Mouse (Mus musculus) liver, embryonic 14 days (tissue): ENCODE data around the gene Sat2. TPM values are rescaled to one million over a fixed set of nuclear protein-coding genes. Genes with fewer than 3 reads are reported as not detected.

Experiments
- polyA plus RNA-seq: library from polyadenylated mRNA; depleted of rRNA; stranded (reverse); fragments of >200 nt; gene quantifications from 2 replicates; pipeline ENCODE4 v1.2.3, GENCODE M21; 2012; rRNA removed

Gene Sat2
- polyA plus RNA-seq = 5.7 and 7.0 TPM in 2 replicates

GRCm38 (mm10) chr11:69621571-69622268, at the start of gene Sat2:
Sat2 (plus strand) TSS chr11:69622024.

DNA sequence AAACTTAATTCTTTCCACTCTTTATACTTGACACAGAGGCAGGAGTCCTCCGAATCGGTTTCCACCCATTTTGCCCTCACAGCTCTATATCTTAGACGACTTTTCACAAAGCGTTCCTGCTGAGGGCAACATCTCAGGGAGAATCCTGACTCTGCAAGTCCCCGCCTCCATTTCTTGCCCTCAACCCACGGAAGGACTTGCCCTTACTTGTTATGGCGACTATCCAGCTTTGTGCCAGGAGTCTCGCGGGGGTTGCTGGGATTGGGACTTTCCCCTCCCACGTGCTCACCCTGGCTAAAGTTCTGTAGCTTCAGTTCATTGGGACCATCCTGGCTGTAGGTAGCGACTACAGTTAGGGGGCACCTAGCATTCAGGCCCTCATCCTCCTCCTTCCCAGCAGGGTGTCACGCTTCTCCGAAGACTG, 41.7 kb upstream of the Sat2 start, which contains the start of the genes Wrap53 and Trp53:
Gene Wrap53, minus strand, starts transcription at position 165 of the 424 bp plus-strand sequence.
Gene Trp53, plus strand, starts transcription at position 269 of the 424 bp plus-strand sequence.

GRCm38 (mm10) chr11:69605726-69606490, 15.9 kb upstream of the Sat2 start, which contains the start of gene Atp1b2:
Atp1b2 (minus strand) TSS chr11:69605942.

GRCm38 (mm10) chr11:69617805-69618204, 4.0 kb upstream of the Sat2 start, which contains the start of gene Shbg:
Shbg (minus strand) TSS chr11:69617905.

DNA sequence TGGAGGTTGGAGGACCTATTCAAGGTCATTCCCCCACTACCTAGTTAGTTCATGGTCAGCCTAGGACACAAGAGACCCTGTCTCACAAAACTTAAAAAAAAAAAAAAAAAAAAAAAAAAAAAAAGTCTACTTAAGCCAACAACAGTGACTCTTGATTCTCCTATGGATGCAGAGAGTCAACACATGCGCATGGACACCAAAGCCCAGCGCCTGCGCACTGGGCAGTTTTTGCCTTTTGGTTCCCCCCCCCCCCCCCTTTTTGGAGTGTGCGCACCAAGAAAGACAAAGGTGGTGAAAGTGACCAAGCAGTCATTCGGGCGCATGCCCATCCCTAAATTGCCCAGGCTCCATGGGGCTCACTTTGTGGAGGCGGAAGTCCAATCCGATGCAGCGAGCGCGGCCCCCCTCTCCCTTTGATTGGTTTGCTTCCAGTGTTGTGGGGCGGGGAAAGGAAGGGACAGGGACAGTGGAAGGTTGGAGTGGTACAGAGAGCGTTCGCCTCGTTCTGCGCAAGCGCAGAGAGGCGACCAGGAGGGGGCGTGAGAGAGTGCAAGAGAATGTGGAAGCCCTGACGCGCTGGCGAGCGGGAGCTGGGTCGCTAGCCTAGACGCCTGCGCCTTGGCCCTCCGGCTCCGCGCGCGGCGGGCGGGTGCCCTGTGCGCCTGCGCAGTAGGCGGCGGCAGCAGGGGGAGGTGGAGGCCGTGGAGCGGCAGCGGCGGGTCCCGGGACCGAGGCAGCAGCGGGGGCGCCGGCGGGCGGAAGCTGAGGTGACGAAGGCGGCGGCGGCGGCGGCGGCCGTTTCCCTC, 10.7 kb downstream of the Sat2 start, which contains the start of gene Fxr2:
Gene Fxr2, plus strand, starts transcription at position 707 of the 806 bp plus-strand sequence.

GRCm38 (mm10) chr11:69655264-69656064, 33.6 kb downstream of the Sat2 start, which contains the start of gene Sox15:
Sox15 (plus strand) TSS chr11:69655314.

GRCm38 (mm10) chr11:69662213-69662966, 40.6 kb downstream of the Sat2 start, which contains the start of gene Mpdu1:
Mpdu1 (minus strand) TSS chr11:69662642.

DNA sequence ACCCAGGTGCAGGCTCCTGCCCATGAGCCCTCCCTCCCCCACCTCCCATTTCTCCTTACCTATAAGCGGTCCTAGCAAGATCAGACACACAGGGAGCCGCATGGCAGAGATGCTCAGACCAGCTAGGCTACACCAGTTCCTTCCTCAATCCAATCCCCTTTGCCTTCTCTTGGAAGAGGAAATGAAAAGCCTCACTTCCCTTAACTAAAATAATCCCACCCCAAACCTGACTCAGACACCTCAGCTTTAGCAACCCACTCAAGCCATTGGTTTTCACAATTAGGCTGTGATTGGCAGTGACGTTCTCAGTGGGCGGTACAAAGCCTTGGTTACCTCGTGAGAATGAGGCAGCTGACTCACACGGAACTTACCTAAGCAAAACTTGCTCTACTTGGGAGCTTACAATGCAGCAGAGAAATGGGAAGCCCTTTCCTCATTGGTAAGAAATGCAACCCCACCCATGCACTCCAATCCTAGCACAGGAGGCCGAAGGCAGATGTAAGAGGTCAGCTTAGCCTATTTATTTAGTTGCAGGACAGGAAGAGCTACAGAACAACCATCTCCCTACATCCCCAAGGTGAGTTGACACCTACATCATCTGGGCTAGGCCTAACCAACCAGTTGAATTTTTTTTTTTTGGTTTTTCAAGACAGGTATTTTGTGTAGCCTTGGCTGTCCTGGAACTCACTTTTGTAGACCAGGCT, 44.3 kb downstream of the Sat2 start, which contains the start of gene Cd68:
Gene Cd68, minus strand, starts transcription at position 193 of the 704 bp plus-strand sequence.

DNA sequence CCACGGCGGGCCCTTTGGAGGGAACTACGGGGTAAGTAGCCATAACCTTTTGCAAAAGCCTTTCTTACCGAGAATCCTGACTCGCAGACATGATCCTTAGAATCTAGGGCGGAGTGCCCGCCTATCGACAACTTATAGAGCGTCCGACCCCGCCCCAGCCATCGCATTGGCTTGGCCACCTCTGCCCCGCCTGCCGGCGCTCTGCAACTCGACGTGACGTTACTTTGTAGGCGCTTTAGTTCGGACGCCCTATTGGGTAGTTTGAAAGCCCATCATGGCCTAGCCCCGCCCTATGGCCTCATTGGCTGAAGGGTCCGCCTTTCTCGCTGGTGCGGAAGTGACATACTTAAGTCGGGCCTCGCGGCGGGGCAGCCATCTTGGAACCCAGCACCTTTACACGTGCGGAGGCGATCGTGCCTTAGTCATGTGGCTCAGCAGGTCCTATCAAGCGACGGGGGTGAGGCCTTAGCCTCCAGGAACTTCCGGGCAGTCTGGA, 50.4 kb downstream of the Sat2 start, which contains the start of gene Eif4a1:
Gene Eif4a1, minus strand, starts transcription at position 213 of the 496 bp plus-strand sequence.

Other genes starting within 250 kb of the Sat2 start
- gene Naa38, start 226.5 kb upstream of the Sat2 start, polyA plus RNA-seq = 67.1 and 70.4 TPM in 2 replicates
- gene Cyb5d1, start 226.4 kb upstream of the Sat2 start, polyA plus RNA-seq = 9.2 and 9.3 TPM in 2 replicates
- gene Tmem88, start 223.8 kb upstream of the Sat2 start, polyA plus RNA-seq = 3.5 and 4.0 TPM in 2 replicates
- 0.93 and 1.4 TPM in 2 replicates for gene Kdm6b, start 208.3 kb upstream of the Sat2 start, polyA plus RNA-seq
- gene Dnah2, start 72.9 kb upstream of the Sat2 start, polyA plus RNA-seq = 0.01 and 0.06 TPM in 2 replicates
- 0.90 and 0.99 TPM in 2 replicates for gene Efnb3, start 61.8 kb upstream of the Sat2 start, polyA plus RNA-seq
- gene Wrap53, start 41.8 kb upstream of the Sat2 start, polyA plus RNA-seq = 8.8 and 10.8 TPM in 2 replicates
- 61.5 and 74.1 TPM in 2 replicates for gene Trp53, start 41.7 kb upstream of the Sat2 start, polyA plus RNA-seq
- 17.8 and 21.7 TPM in 2 replicates for gene Atp1b2, start 16.1 kb upstream of the Sat2 start, polyA plus RNA-seq
- 19.1 and 24.0 TPM in 2 replicates for gene Shbg, start 4.1 kb upstream of the Sat2 start, polyA plus RNA-seq
- gene Fxr2, start 11.0 kb downstream of the Sat2 start, polyA plus RNA-seq = 21.3 and 22.6 TPM in 2 replicates
- gene Sox15, start 33.3 kb downstream of the Sat2 start, polyA plus RNA-seq = 0.02 and 0.09 TPM in 2 replicates
- 34.7 and 42.4 TPM in 2 replicates for gene Mpdu1, start 40.6 kb downstream of the Sat2 start, polyA plus RNA-seq
- gene Cd68, start 44.1 kb downstream of the Sat2 start, polyA plus RNA-seq = 7.8 and 10.5 TPM in 2 replicates
- gene Eif4a1, start 50.4 kb downstream of the Sat2 start, polyA plus RNA-seq = 445 and 498 TPM in 2 replicates
- gene Senp3, start 60.1 kb downstream of the Sat2 start, polyA plus RNA-seq = 46.2 and 57.7 TPM in 2 replicates
- 0.29 and 0.31 TPM in 2 replicates for gene Tnfsf13, start 63.8 kb downstream of the Sat2 start, polyA plus RNA-seq
- 3.4 and 3.8 TPM in 2 replicates for gene Tnfsf12, start 73.8 kb downstream of the Sat2 start, polyA plus RNA-seq
- 0.77 and 0.86 TPM in 2 replicates for gene Tnfsfm13, start 74.1 kb downstream of the Sat2 start, polyA plus RNA-seq
- gene Polr2a, start 136.6 kb downstream of the Sat2 start, polyA plus RNA-seq = 12.7 and 15.6 TPM in 2 replicates
- gene Slc35g3, start 139.9 kb downstream of the Sat2 start, polyA plus RNA-seq = 0.03 TPM in 1 of 2 replicates, not detected in the other
- gene Zbtb4, start 143.9 kb downstream of the Sat2 start, polyA plus RNA-seq = 1.2 and 1.5 TPM in 2 replicates
- gene Chrnb1, start 173.9 kb downstream of the Sat2 start, polyA plus RNA-seq = 0.69 and 1.5 TPM in 2 replicates
- gene Fgf11, start 179.8 kb downstream of the Sat2 start, polyA plus RNA-seq = 0.40 and 0.51 TPM in 2 replicates
- gene Tmem102, start 183.6 kb downstream of the Sat2 start, polyA plus RNA-seq = 0.24 and 0.25 TPM in 2 replicates
- gene Gm39566, start 193.3 kb downstream of the Sat2 start, polyA plus RNA-seq = not detected in 2 replicates
- not detected in 2 replicates for gene Spem2, start 196.4 kb downstream of the Sat2 start, polyA plus RNA-seq
- not detected in 2 replicates for gene Spem1, start 200.2 kb downstream of the Sat2 start, polyA plus RNA-seq
- gene Nlgn2, start 215.8 kb downstream of the Sat2 start, polyA plus RNA-seq = 2.1 and 2.2 TPM in 2 replicates
- gene Tmem256, start 216.5 kb downstream of the Sat2 start, polyA plus RNA-seq = 155 and 183 TPM in 2 replicates
- gene Plscr3, start 224.4 kb downstream of the Sat2 start, polyA plus RNA-seq = 16.2 and 19.8 TPM in 2 replicates
- gene Tnk1, start 236.7 kb downstream of the Sat2 start, polyA plus RNA-seq = 1.2 and 1.3 TPM in 2 replicates